ENCODE assay signal across 13 mouse cellular contexts in genomic region chr10:30754825-30755457, GRCm38 (mm10). TPM values are rescaled to one million over a fixed set of nuclear protein-coding genes. Genes with fewer than 3 reads are reported as not detected.
A peak's percentile ranks its signal among the peaks of the same experiment; 100 is the strongest.
DNase-seq lines count a peak whose midpoint lies in the region; ATAC-seq and TF ChIP-seq lines count a peak whose summit lies in the region.
"Had no signal": no experiment of that assay in that cellular context is flagged by ENCODE, and none has a peak within 500 bp of the region (broad histone marks: within the 10 kb centered on the region; RNA-seq: fewer than 3 reads in every experiment).

No protein-coding gene starts in this region.

- peak overlapping the region; percentile 25; the same call in 1 of the 2 replicates for H3K4me2 ChIP-seq in intestine, embryonic 16.5 days (ENCODE audit: low read depth, low read length)
- H3K4me2 ChIP-seq: midbrain, embryonic 13.5 days had no signal

- H3K9ac ChIP-seq in intestine, embryonic 16.5 days (ENCODE audit: low read depth, low read length), result no peak overlapping the region
- H3K9ac ChIP-seq: midbrain, embryonic 13.5 days had no signal

- 45% methylated on average over 4 of the region's 4 CpGs for WGBS in intestine, embryonic 16.5 days

- H3K4me3 ChIP-seq in intestine, embryonic 16.5 days (ENCODE audit: low read length), result no peak overlapping the region
- no peak overlapping the region for H3K4me3 ChIP-seq in layer of hippocampus, adult 2 months
- H3K4me3 ChIP-seq: midbrain, embryonic 13.5 days had no signal

- ATAC-seq in intestine, embryonic 16.5 days, result 0 out of 2 replicates have a peak, but pooled peaks have one; percentile 55
- peak; percentile 89 for ATAC-seq in megakaryocyte-erythroid progenitor cell, adult 5-6 weeks (replicated peaks; ENCODE audit: low FRiP score, low TSS enrichment, poor library complexity, severe bottlenecking)
- ATAC-seq: inflammation-experienced regulatory T-cells, adult 6 months; midbrain, embryonic 13.5 days; Patski had no signal

- peak; percentile 40 for DNase-seq in heart, adult 11 months
- DNase-seq in heart, postnatal 25 days (ENCODE audit: low spot score), result no peak
- peak; percentile 11 for DNase-seq in ovary, adult 18-20 months (ENCODE audit: low spot score)
- DNase-seq in ovary, postnatal 36 days (ENCODE audit: low spot score), result no peak
- no peak for DNase-seq in spleen, postnatal 14 days (ENCODE audit: low spot score in 2 of 2)
- DNase-seq in layer of hippocampus, adult 2 months (ENCODE audit: low spot score in 2 of 2), result no peak
- DNase-seq: adrenal gland, postnatal 10 days; cerebellum, adult 2 months had no signal

- intact Hi-C loops in heart, postnatal 25 days (cut with DNase I), result no loop called here

- peaks cover 6% of the 10 kb centered on the region for H3K4me1 ChIP-seq in intestine, embryonic 16.5 days (ENCODE audit: control insufficient read depth, insufficient read depth, low read length)
- H3K4me1 ChIP-seq: midbrain, embryonic 13.5 days had no signal

- no peaks in the 10 kb centered on the region for H3K36me3 ChIP-seq in intestine, embryonic 16.5 days (ENCODE audit: control insufficient read depth, insufficient read depth, low read length)
- H3K36me3 ChIP-seq: midbrain, embryonic 13.5 days had no signal

- H3K27ac ChIP-seq in intestine, embryonic 16.5 days (ENCODE audit: low read length), result no peak overlapping the region
- H3K27ac ChIP-seq in layer of hippocampus, adult 2 months, result no peak overlapping the region
- H3K27ac ChIP-seq: midbrain, embryonic 13.5 days had no signal

- no peaks in the 10 kb centered on the region for H3K9me3 ChIP-seq in intestine, embryonic 16.5 days (ENCODE audit: control insufficient read depth, low read length)
- H3K9me3 ChIP-seq: midbrain, embryonic 13.5 days had no signal

- no peaks in the 10 kb centered on the region for H3K27me3 ChIP-seq in intestine, embryonic 16.5 days (replicated peaks; ENCODE audit: control insufficient read depth, insufficient read depth, low read length)
- H3K27me3 ChIP-seq: midbrain, embryonic 13.5 days; Patski had no signal

- no peak for TF ChIP-seq CTCF in layer of hippocampus, adult 2 months (conservative IDR thresholded peaks at IDR 0.05)

RNA-seq across cellular contexts. Expression of gene Ncoa7, which starts 48.2 kb away (rescaled TPM):
- 1 to 10 TPM; 4.2 to 5.3 TPM for total RNA-seq in heart, postnatal 25 days (2021)
- 8.1 and 9.4 TPM in 2 replicates for polyA plus RNA-seq in intestine, embryonic 16.5 days (2015; fragmentation: Nextera tagmentation; extraction: Ambion mirVana)
- total RNA-seq in megakaryocyte-erythroid progenitor cell, adult 5-6 weeks (2014; fragmentation: Nextera tagmentation), result 24.1 and 25.6 TPM in 2 replicates
- 12.7 and 20.8 TPM in 2 replicates for total RNA-seq in megakaryocyte-erythroid progenitor cell, adult 5-6 weeks (2017)
- total RNA-seq in layer of hippocampus, adult 2 months (2021), result 10 to 100 TPM; 98.8 to 99.0 TPM

Comparison
In these comparisons a context has a peak if more than half of its experiments do, and no peak if none do; other contexts are left out.
1. DNase-seq: peak in heart, adult 11 months (single experiment) and ovary, adult 18-20 months (single experiment); none in heart, postnatal 25 days (single experiment), ovary, postnatal 36 days (single experiment), spleen, postnatal 14 days (0 of 2) and layer of hippocampus, adult 2 months (0 of 2).